Mouse (Mus musculus) retina, postnatal 1 day (tissue): ENCODE measurements around the gene Tlcd1.

Experiments
- DNase-seq: peaks from one replicate; pipeline ENCODE4 v3.0.0-alpha.2; 2012

Gene Tlcd1

DNA sequence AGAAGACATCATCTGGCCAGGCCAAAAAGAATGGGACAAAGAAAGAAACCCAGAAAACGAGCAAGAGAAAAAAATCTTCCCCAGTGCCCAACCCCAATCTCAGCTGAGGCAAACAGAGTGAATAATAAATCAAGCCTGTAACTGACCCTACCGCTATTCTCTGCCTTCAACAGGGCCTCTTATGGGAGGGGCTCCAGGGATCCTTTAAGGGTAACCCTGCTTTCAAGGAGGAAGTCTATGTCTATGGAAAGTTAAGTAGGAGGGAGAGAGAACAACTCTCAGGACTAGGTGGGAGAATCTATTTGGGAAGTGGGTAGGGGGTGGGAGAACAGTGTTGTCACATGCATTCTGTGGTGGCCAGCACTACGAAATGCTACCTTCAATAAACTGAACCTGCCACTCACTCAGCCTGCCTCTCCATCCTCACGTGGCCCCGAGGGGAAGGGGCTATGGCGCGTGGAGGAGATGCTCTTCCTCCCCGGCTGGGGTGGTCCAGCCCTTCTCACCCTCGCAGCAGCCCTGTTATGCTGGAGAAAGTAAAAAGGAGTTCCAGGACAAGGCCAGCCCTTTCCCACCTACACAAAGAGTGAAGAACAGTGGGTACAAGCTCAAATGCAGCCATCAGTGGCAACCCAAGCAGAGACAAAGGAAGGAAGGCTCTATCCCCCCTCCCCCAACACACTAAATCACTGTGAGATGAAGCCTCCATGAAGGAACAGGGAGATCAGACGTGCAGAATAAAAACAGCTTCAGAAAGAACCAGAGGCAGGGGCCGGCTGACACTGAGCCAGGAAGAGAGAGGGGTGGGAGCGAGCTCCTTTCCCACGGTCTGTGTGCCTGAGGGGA lies 29.1 kb downstream of the Tlcd1 start:
- no peak for DNase-seq

DNA sequence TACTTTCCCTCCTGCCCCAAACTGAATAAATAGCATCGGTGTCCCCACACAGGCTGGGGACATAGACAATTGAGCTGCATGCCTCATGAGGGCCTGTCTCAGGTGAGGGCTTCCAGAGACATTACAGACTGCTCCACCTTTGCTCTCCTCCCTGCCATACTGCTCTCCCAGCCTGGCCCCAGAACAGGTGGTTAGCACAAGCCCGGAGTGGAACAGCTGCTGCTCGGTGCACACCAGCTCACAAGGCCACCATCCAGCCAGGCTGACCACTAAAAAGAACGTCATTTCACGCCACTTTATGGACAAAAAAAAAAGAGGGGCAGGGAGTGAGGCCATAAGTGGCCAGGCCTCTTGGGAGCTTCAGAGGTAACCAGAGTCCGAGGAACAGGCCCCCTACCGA lies 30.7 kb downstream of the Tlcd1 start:
- no peak for DNase-seq

DNA sequence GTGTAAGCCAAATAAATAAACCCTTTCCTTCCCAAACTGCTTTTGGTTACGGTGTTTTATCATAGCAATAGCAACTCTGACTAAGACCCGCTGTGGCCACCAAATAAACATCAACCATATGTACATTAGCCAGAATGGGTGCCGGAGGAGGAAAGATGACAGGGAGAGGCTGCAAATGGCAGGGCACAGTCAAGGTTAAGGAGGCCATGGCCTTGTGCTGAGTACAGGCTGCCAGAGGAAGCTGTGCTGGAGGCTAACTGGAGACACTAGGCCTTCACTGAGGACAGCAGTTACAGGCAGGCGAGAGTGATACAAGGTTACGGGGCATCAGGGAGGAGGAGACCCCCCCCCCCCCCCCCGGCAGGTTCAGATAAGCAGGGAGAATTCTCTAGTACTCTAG lies 33.4 kb downstream of the Tlcd1 start:
- DNase-seq = no peak

DNA sequence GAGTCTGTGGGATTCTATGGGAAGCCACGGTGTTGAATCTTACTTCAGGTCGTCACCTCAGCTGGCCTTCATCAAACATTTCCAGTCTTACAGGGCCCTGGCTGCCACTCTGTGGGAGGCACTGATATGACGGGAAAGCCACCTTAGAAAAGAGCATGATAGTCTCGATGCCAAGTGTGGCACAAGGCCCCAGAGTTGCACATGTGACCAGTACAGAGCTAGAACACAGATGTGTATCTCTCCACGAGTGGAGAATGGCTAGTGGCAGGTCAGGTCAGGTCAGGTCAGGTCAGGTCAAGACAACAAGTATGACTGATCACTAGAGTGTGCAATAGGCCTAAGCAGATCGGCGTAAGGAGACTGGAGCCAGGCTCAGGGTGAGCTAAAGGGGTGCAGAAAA lies 34.1 kb downstream of the Tlcd1 start:
- DNase-seq = no peak

DNA sequence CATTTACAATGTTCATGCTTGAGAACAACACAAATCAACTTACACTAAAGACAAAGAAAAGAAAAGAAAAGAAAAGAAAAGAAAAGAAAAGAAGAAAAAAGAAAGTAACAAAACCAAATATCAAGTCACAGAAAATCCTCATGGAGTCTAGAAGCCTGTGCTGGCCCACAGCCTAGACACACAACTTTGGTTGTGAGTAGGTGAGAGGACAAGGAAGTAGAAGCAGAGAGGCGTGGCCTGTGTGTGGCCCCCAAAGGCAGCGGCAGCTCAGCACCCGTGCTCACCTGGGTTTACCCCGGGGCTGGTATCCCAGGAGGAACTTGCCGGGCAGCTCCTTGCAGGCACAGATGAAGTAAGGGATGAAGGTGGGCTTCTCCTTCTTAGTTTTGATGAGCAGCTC lies 35.0 kb downstream of the Tlcd1 start:
- DNase-seq = no peak

DNA sequence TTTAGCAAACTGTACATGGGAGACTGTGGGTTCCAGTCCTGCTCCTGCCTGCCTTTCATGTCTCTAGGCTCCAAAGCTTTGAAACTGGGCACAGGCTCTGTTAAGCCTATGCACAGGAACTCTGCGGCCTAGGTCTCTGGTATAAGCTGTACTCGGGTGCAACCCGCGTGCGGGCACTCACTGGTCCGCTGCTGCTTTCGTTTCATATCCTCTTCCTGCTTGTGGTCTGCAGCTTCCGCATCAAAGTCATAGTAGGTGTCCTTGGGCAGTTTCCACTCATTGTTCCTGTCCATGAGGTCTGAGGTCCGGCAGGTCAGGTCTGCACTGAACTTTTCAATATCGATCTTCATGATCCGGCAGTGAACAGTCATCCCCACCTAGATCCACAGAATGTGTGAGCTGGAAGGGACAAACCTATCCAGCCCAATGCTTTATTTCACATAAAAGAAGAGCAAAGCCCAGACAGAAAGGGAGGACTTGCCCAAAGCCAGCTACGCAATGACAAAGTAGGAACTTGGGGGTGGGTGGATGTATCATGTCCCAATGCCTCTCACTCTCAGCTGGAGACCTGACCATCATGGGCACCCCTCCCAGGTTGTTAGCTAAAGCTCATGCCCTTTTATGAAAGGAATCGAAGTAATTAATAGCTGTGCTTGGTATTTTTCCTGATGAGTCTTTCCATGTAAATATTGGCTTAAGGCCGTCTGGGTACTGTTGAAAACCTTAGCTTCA lies 36.7 kb downstream of the Tlcd1 start:
- DNase-seq = no peak

DNA sequence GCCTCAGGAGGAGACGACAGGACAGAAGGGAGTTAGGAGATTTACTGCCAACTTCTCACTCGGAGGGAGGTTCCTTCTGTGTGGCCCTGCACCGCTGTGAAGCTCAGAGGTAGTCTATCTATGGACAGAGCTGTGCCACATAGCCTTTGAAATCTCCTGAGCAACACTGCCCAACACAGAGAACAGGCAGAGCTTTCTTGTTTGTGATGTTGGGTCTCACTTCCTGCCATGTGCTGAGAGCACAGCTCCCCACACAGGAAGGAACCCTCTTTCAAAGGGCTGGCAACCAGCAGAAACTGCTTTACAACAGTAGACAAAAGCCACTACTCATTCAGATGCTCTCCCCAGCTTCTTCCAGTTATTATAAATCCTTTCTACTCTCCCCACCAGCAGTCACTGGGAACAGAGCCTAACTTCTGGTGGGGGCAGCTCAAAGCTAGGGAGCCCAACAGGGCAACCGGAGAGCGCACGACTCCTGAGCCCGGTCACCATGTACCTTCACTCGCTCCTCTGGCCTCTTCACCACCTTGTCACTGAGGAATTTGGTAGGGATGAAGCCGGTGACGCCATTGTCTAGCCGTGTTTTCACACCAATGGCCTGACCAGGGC lies 39.3 kb downstream of the Tlcd1 start:
- no peak for DNase-seq

DNA sequence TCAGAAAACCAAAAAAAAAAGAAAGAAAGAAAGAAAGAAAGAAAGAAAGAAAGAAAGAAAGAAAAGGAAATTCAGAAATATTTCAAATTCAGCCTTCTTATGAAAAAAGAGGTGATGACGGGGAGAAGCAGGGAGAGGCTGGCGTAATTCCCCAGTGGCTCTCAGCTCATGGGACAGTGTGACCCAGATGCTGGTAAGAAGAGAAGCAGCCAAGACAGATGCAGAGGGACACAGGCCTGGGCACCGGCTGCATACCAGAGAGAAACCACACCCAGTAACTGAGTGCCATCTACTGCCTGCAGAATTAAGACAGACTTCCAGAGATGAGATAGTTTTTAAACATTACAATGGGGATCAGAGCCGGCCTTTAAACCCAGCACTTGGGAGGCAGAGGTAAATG lies 47.1 kb downstream of the Tlcd1 start:
- no peak for DNase-seq
